In genomic region chr11:94318056-94318455, GRCm38 (mm10) we compare ENCODE assay signal across 28 mouse cellular contexts. TPM values are rescaled to one million over a fixed set of nuclear protein-coding genes. Genes with fewer than 3 reads are reported as not detected.
DNase-seq lines count a peak whose midpoint lies in the region; ATAC-seq and TF ChIP-seq lines count a peak whose summit lies in the region.
"Had no signal": no experiment of that assay in that cellular context is flagged by ENCODE, and none has a peak within 500 bp of the region (broad histone marks: within the 10 kb centered on the region; RNA-seq: fewer than 3 reads in every experiment).

No protein-coding gene starts in this region.

- no peak overlapping the region for H3K4me3 ChIP-seq in heart, embryonic 14.5 days (ENCODE audit: control insufficient read depth in 1 of 2, insufficient read depth in 1 of 2, low read depth in 1 of 2, low read length in 2 of 2)
- H3K4me3 ChIP-seq in E14TG2a.4 (replicated peaks; ENCODE audit: low read length) = peak overlapping the region; percentile 41; the same call in 1 of the 2 replicates
- H3K4me3 ChIP-seq in liver, embryonic 12.5 days = peak overlapping the region; percentile 16
- H3K4me3 ChIP-seq: embryonic facial prominence, embryonic 12.5 days; forebrain, embryonic 10.5 days; heart, embryonic 12.5 days; limb, embryonic 13.5 days; neural tube, embryonic 13.5 days; stomach, embryonic 15.5 days had no signal

- H3K27me3 ChIP-seq in heart, embryonic 14.5 days (ENCODE audit: control insufficient read depth, insufficient read depth, low read length) = no peaks in the 10 kb centered on the region
- no peaks in the 10 kb centered on the region for H3K27me3 ChIP-seq in E14TG2a.4 (ENCODE audit: insufficient read depth, low read length)
- no peaks in the 10 kb centered on the region for H3K27me3 ChIP-seq in liver, embryonic 12.5 days (replicated peaks)
- H3K27me3 ChIP-seq: embryonic facial prominence, embryonic 12.5 days; heart, embryonic 12.5 days; limb, embryonic 13.5 days; megakaryocyte, embryonic 14.5 days; neural tube, embryonic 13.5 days; Patski; stomach, embryonic 15.5 days had no signal

- H3K36me3 ChIP-seq in heart, embryonic 14.5 days (ENCODE audit: control insufficient read depth, insufficient read depth, low read length) = peaks cover 10% of the 10 kb centered on the region; the same call in 1 of the 2 replicates
- H3K36me3 ChIP-seq in E14TG2a.4 (ENCODE audit: insufficient read depth, low read length) = peaks cover 53% of the 10 kb centered on the region
- H3K36me3 ChIP-seq in liver, embryonic 12.5 days = peaks cover 45% of the 10 kb centered on the region
- H3K36me3 ChIP-seq: neural tube, embryonic 13.5 days had no signal

- no peak overlapping the region for H3K27ac ChIP-seq in heart, embryonic 14.5 days (replicated peaks in 1 of 2; ENCODE audit: control insufficient read depth in 1 of 2, insufficient read depth in 1 of 2, low read depth in 2 of 2, low read length in 2 of 2)
- H3K27ac ChIP-seq in liver, embryonic 12.5 days = peak overlapping the region; percentile 23; the same call in 1 of the 2 replicates
- H3K27ac ChIP-seq: embryonic facial prominence, embryonic 12.5 days; forebrain, embryonic 10.5 days; kidney, postnatal 0 days; limb, embryonic 13.5 days; neural tube, embryonic 13.5 days; stomach, embryonic 15.5 days had no signal

- 70% methylated on average over 5 of the region's 5 CpGs for WGBS in heart, embryonic 14.5 days
- WGBS in liver, embryonic 12.5 days (ENCODE audit: insufficient replicate concordance) = 51% methylated on average over 5 of the region's 5 CpGs

- H3K4me1 ChIP-seq in heart, embryonic 14.5 days (ENCODE audit: control insufficient read depth in 2 of 2, insufficient read depth in 2 of 2, low read length in 2 of 2) = peaks cover 4 to 65% of the 10 kb centered on the region in 2 experiments; a peak in 3 of 4 replicates
- peaks cover 79% of the 10 kb centered on the region for H3K4me1 ChIP-seq in E14TG2a.4 (replicated peaks; ENCODE audit: low read depth, low read length)
- peaks cover 84% of the 10 kb centered on the region for H3K4me1 ChIP-seq in liver, embryonic 12.5 days

- no peak for TF ChIP-seq CTCF in E14TG2a.4 (conservative IDR thresholded peaks at IDR 0.05; ENCODE audit: low read length)

- peak; percentile 30 for DNase-seq in cerebellum, adult 9-11 months
- DNase-seq in cerebellum, postnatal 4 days (ENCODE audit: low spot score in 2 of 2) = no peak
- DNase-seq in heart, postnatal 14 days = no peak
- no peak for DNase-seq in layer of hippocampus, adult 11-12 months (ENCODE audit: low spot score)
- no peak for DNase-seq in left cerebral cortex, postnatal 36 days (ENCODE audit: low spot score in 2 of 2)
- DNase-seq: gastrocnemius, postnatal 25 days; right cerebral cortex, postnatal 14 days; thymus, adult 2 months had no signal

- 0 out of 2 replicates have a peak overlapping the region, but pooled peaks have one; percentile 0 for H3K4me2 ChIP-seq in heart, embryonic 14.5 days (ENCODE audit: low read length)
- H3K4me2 ChIP-seq in liver, embryonic 12.5 days = peak overlapping the region; percentile 82
- H3K4me2 ChIP-seq: embryonic facial prominence, embryonic 12.5 days; heart, embryonic 12.5 days; limb, embryonic 13.5 days; stomach, embryonic 15.5 days had no signal

- no peaks in the 10 kb centered on the region for H3K9me3 ChIP-seq in heart, embryonic 14.5 days (ENCODE audit: control insufficient read depth, low read length)
- H3K9me3 ChIP-seq in E14TG2a.4 (ENCODE audit: low read length) = no peaks in the 10 kb centered on the region
- H3K9me3 ChIP-seq in liver, embryonic 12.5 days (replicated peaks) = no peaks in the 10 kb centered on the region
- H3K9me3 ChIP-seq: embryonic facial prominence, embryonic 12.5 days; forebrain, embryonic 10.5 days; heart, embryonic 12.5 days; limb, embryonic 13.5 days; megakaryocyte, embryonic 14.5 days; neural tube, embryonic 13.5 days; stomach, embryonic 15.5 days had no signal

- no peak for ATAC-seq in heart, embryonic 14.5 days (ENCODE audit: insufficient number of reproducible peaks, insufficient read depth, low FRiP score, low read depth)
- ATAC-seq in liver, embryonic 12.5 days = no peak
- ATAC-seq: activated CD4-positive, CD25-positive, alpha-beta regulatory T cell, adult 4 months; hindbrain, embryonic 16.5 days; intestine, postnatal 0 days; lung, postnatal 0 days; Patski had no signal

- no peak overlapping the region for H3K9ac ChIP-seq in heart, embryonic 14.5 days (ENCODE audit: low read length)
- peak overlapping the region; percentile 43; the same call in 1 of the 2 replicates for H3K9ac ChIP-seq in liver, embryonic 12.5 days
- H3K9ac ChIP-seq: embryonic facial prominence, embryonic 12.5 days; heart, embryonic 12.5 days; limb, embryonic 13.5 days; neural tube, embryonic 13.5 days; stomach, embryonic 15.5 days had no signal

- intact Hi-C loops in heart, postnatal 14 days (cut with DNase I) = no loop called here
- intact Hi-C loops in left cerebral cortex, postnatal 36 days (cut with DNase I) = no loop called here

RNA-seq across cellular contexts. Expression of gene Luc7l3, which starts 3.7 kb away (rescaled TPM):
- polyA plus RNA-seq in heart, embryonic 14.5 days (2014; fragmentation: Nextera tagmentation; extraction: Ambion mirVana) = 61.9 and 62.9 TPM in 2 replicates
- total RNA-seq in heart, postnatal 14 days (2021) = 10 to 100 TPM; 40.6 to 45.0 TPM
- polyA plus RNA-seq in liver, embryonic 12.5 days (2016; fragmentation: Nextera tagmentation; extraction: Ambion mirVana) = 67.1 and 67.4 TPM in 2 replicates
- 100 to 1,000 TPM in 1 of 2 experiments, 10 to 100 TPM in 1; 85.0 to 137 TPM for total RNA-seq in left cerebral cortex, postnatal 36 days (2021)

RNA-seq across cellular contexts. Expression of gene Ankrd40, which starts 9.7 kb away (rescaled TPM):
- 46.1 and 59.2 TPM in 2 replicates for polyA plus RNA-seq in heart, embryonic 14.5 days (2014; fragmentation: Nextera tagmentation; extraction: Ambion mirVana)
- total RNA-seq in heart, postnatal 14 days (2021) = 100 to 1,000 TPM; 227 to 239 TPM
- 15.7 and 15.9 TPM in 2 replicates for polyA plus RNA-seq in liver, embryonic 12.5 days (2016; fragmentation: Nextera tagmentation; extraction: Ambion mirVana)
- 100 to 1,000 TPM; 136 to 145 TPM for total RNA-seq in left cerebral cortex, postnatal 36 days (2021)

RNA-seq across cellular contexts. Expression of gene Gm21885, which starts 36.4 kb away (rescaled TPM):
- polyA plus RNA-seq in heart, embryonic 14.5 days (2014; fragmentation: Nextera tagmentation; extraction: Ambion mirVana) = 0.36 and 1.1 TPM in 2 replicates
- total RNA-seq in heart, postnatal 14 days (2021) = not detected
- polyA plus RNA-seq in liver, embryonic 12.5 days (2016; fragmentation: Nextera tagmentation; extraction: Ambion mirVana) = 0.29 TPM in 1 of 2 replicates, not detected in the other
- not detected for total RNA-seq in left cerebral cortex, postnatal 36 days (2021)
- total RNA-seq: adrenal gland, postnatal 4 days; gastrocnemius, postnatal 25 days; layer of hippocampus, postnatal 10 days had no signal
- polyA plus RNA-seq: cortical plate, adult 2 months; embryonic facial prominence, embryonic 12.5 days; forebrain, embryonic 10.5 days; heart, embryonic 12.5 days; hindbrain, embryonic 16.5 days; lung, postnatal 0 days; Patski; spleen, adult 2 months; thymus, adult 2 months had no signal

Comparison
In these comparisons a context has a peak if more than half of its experiments do, and no peak if none do; other contexts are left out.
1. H3K4me3 ChIP-seq: peak in E14TG2a.4 (single experiment) and liver, embryonic 12.5 days (single experiment); none in heart, embryonic 14.5 days (0 of 2).